Mouse (Mus musculus) heart, adult 2 months (tissue): ENCODE data around the gene Wdr38.
"Not testable (repeated sequence)": the region's sequence is repeated elsewhere in the genome, so short reads cannot be mapped to it uniquely, and the experiment has no call there.

Source experiments
- CTCF ChIP-seq: fragments of 200-600 bp; IDR thresholded peaks from 2 replicates; pipeline ENCODE4 v1.8.1; 2022; ENCODE audit warnings: antibody characterized with exemption, mild to moderate bottlenecking, moderate library complexity
- EP300 ChIP-seq: fragments of 200-500 bp; IDR thresholded peaks from 2 replicates; pipeline ENCODE4 v1.6.1; 2011; ENCODE audit warnings: low read depth, low read length, control low read depth; ENCODE audit not compliant: insufficient read depth
- POLR2A ChIP-seq: fragments of 200-500 bp; IDR thresholded peaks from 2 replicates; pipeline ENCODE4 v1.6.1; 2011; ENCODE audit warnings: mild to moderate bottlenecking, low read depth, low read length, control low read depth; ENCODE audit not compliant: insufficient read depth

DNA sequence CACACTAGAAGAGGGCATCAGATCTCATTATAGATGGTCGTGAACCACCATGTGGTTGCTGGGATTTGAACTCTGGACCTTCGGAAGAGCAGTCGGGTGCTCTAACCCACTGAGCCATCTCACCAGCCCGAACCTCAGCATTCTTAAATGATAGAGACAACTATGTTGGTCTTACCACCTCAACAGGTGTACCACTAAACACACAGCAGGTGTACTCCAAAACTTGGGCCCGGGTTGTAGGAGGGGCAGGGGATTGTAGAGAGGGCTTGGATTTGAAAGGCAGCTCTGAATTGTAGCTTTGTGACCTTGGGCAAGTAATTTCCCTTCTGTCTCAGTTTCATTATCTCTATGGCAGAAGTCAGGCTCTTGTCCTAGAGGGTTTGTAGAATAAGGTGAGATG is 12.9 kb downstream of the Wdr38 start:
- TF ChIP-seq EP300, POLR2A, CTCF: not testable (repeated sequence)
